Mouse (Mus musculus) myocyte (in vitro differentiated cells): ENCODE measurements at regions not wholly inside any gene's neighbourhood (a gene's known extent, or its start where the extent isn't known, plus 50 kb on each side); places are given as distances from the start of the nearest gene placed in this dataset.

Source experiments
- CEBPB ChIP-seq: IDR thresholded peaks from 2 replicates; pipeline ENCODE4 v1.6.1; 2011; ENCODE audit warnings: mild to moderate bottlenecking, moderate library complexity; ENCODE audit not compliant: poor library complexity, insufficient read depth, severe bottlenecking
- E2F4 ChIP-seq: IDR thresholded peaks from one replicate; pipeline ENCODE4 v1.6.1; 2011; ENCODE audit warnings: mild to moderate bottlenecking, control low read depth, moderate library complexity; ENCODE audit not compliant: insufficient read depth
- MAX ChIP-seq: IDR thresholded peaks from one replicate; pipeline ENCODE4 v1.6.1; 2011; ENCODE audit warnings: low read depth, mild to moderate bottlenecking, control low read depth
- MYOD1 ChIP-seq, 3 experiments: IDR thresholded peaks; one replicate each; pipeline ENCODE4 v1.6.1; 2011; ENCODE audit warnings: control low read depth in 2 of 3, low read depth in 2 of 3, mild to moderate bottlenecking in 2 of 3, moderate library complexity in 1 of 3; ENCODE audit not compliant: insufficient read length in 2 of 3, control insufficient read depth in 1 of 3
- MYOG ChIP-seq, 3 experiments: IDR thresholded peaks; one replicate each; pipeline ENCODE4 v1.6.1; 2011; ENCODE audit warnings: control low read depth in 2 of 3, low read depth in 2 of 3, mild to moderate bottlenecking in 2 of 3; ENCODE audit not compliant: insufficient read length in 2 of 3, control insufficient read depth in 1 of 3, insufficient read depth in 1 of 3
- POLR2A ChIP-seq: IDR thresholded peaks from one replicate; pipeline ENCODE4 v1.6.1; 2011; ENCODE audit warnings: low read depth, mild to moderate bottlenecking, control low read depth, moderate library complexity; ENCODE audit not compliant: insufficient read length
- TCF12 ChIP-seq: IDR thresholded peaks from one replicate; pipeline ENCODE4 v1.6.1; 2011; ENCODE audit warnings: mild to moderate bottlenecking, control low read depth; ENCODE audit not compliant: poor library complexity, insufficient read depth, severe bottlenecking
- USF1 ChIP-seq: IDR thresholded peaks from one replicate; pipeline ENCODE4 v1.6.1; 2011; ENCODE audit warnings: low read depth, mild to moderate bottlenecking, control low read depth, moderate library complexity

DNA sequence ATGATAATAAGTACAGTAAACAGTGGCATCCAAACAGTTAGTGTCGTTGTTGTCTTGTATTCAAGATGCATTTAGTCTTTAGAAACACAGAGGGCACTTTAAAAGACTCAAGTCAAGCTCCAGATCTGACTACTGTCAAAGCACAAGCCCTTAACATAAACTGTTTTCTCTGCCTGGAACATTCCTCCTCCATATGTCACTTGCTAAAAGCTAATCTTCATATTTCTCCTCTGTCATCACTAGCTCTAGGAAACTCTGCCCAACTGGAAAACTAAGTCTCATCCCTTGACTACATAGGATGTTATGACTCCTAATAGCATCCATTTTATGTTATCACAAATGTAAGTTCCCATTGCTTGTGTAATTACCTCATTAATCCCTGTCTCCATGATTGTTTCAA is 85.8 kb downstream of the Cep44 start:
- TF ChIP-seq USF1 (no peak), POLR2A (no peak), MYOG (IDR thresholded peaks at IDR 0.05; ENCODE audit: control insufficient read depth in 1 of 3, insufficient read depth in 1 of 3, insufficient read length in 2 of 3, low read depth in 2 of 3) (no peak), CEBPB (no peak), E2F4 (no peak), MAX (no peak), TCF12 (no peak), MYOD1 (IDR thresholded peaks at IDR 0.05; ENCODE audit: control insufficient read depth in 1 of 3, insufficient read length in 2 of 3, low read depth in 2 of 3) (no peak)
